Mouse (Mus musculus): ENCODE results near the gene Mapt. TPM values are rescaled to one million over a fixed set of nuclear protein-coding genes. Genes with fewer than 3 reads are reported as not detected.
A peak's percentile ranks its signal among the peaks of the same experiment; 100 is the strongest.
"Not testable (repeated sequence)": the region's sequence is repeated elsewhere in the genome, so short reads cannot be mapped to it uniquely, and the experiment has no call there.

Mapt gene
- polyA plus RNA-seq, 1 experiment from 2014 or later: 1,059 TPM

DNA sequence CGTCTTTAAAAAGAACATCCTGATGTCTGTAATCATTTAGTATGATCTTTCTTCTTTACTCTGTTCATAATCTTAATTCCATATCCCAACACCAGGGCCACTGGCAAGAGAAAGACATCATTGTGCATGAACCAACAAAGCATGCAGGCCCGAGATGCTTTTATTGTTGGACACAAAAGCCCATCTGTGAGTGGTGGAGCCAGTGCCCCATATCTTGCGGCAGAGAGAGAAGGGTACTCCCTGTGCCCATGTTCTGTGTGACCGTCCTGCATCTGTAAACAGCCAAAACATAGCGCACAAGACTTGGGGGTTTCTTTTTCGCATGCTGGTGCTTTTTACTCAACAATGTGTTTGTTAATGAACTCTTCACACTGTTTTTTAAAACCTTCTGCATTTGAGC is 19.9 kb upstream of the Mapt start:
- no peak for ATAC-seq (ENCODE audit: low FRiP score, low read depth)
- no peaks in the 10 kb centered on the region for H3K27me3 ChIP-seq
- no peaks in the 10 kb centered on the region for H3K4me1 ChIP-seq (replicated peaks)
- H3K9ac ChIP-seq: no peak overlapping the region
- whole genome bisulfite sequencing: 79% methylated on average over 6 of the region's 6 CpGs
- no peak overlapping the region for H3K4me2 ChIP-seq
- H3K9me3 ChIP-seq: no peaks in the 10 kb centered on the region
- H3K36me3 ChIP-seq: no peaks in the 10 kb centered on the region
- no peak overlapping the region for H3K27ac ChIP-seq (replicated peaks)
- H3K4me3 ChIP-seq: no peak overlapping the region

DNA sequence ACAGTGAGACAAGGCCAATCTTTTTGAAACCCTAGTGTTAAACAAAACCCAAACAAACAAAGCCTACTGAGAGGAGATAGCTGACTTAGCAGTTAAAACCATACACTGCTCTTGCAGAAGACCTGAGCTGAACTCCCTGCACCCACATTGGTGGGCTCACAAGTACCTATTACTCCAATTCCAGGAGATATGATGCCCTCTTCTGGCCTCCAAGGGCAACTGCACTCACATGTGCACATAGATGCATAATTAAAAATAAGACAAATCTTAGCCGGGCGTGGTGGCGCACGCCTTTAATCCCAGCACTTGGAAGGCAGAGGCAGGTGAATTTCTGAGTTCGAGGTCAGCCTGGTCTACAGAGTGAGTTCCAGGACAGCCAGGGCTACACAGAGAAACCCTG is 17.1 kb upstream of the Mapt start:
- 93% methylated on average over 5 of the region's 5 CpGs for WGBS
- H3K4me2 ChIP-seq; ATAC-seq (ENCODE audit: low FRiP score, low read depth); H3K36me3 ChIP-seq; H3K9ac ChIP-seq; H3K4me3 ChIP-seq; H3K9me3 ChIP-seq; H3K27me3 ChIP-seq; H3K27ac ChIP-seq (replicated peaks); H3K4me1 ChIP-seq (replicated peaks): not testable (repeated sequence)

DNA sequence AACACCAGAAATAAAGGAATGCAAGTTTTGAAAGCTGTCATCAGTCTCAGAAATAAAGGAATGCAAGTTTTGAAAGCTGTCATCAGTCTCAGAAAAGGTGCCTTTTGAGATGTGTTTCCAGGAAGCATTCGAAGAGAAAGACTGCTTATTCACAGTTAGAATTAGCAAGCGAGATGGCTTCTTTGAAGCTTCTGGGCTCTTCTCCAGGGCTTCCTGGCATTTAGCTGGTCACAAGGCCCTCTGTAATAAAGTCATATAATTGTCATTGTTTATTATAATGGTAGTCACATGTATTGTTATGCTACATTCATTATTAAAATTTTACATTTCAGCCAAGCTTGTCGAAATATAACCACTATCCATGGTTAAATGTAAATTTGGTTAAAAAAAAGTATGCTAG is 13.1 kb upstream of the Mapt start:
- H3K4me2 ChIP-seq: no peak overlapping the region
- 0 out of 2 replicates have a peak, but pooled peaks cover 7% of the 10 kb centered on the region for H3K4me1 ChIP-seq (replicated peaks)
- ATAC-seq (ENCODE audit: low FRiP score, low read depth): no peak
- 66% methylated on average over 3 of the region's 3 CpGs for WGBS
- no peaks in the 10 kb centered on the region for H3K27me3 ChIP-seq
- no peak overlapping the region for H3K9ac ChIP-seq
- H3K4me3 ChIP-seq: no peak overlapping the region
- H3K9me3 ChIP-seq: no peaks in the 10 kb centered on the region
- no peak overlapping the region for H3K27ac ChIP-seq (replicated peaks)
- H3K36me3 ChIP-seq: no peaks in the 10 kb centered on the region

DNA sequence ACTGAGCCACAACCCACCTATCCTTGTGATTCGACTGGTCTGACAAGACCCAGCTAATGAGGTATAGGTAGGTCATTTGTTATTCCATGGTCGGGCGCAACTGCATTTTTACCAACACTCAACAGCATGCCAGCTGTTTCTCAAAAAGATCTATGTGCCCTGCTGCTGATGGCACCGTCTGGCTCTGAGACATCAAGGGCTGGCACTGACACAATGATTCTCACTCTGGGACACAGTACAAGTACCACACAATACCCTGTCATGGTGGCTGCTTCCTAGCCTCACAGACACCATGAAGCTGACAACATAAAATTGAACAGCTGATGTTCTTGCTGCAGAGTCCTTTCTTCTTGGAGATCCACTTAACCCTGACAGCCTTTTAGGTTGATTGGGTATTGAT is 10.9 kb upstream of the Mapt start:
- Histone ChIP-seq H3K9me3 (no peaks in the 10 kb centered on the region), H3K27me3 (no peaks in the 10 kb centered on the region), H3K4me3 (no peak overlapping the region), H3K4me1 (replicated peaks) (0 out of 2 replicates have a peak, but pooled peaks cover 7% of the 10 kb centered on the region), H3K4me2 (no peak overlapping the region), H3K27ac (replicated peaks) (no peak overlapping the region), H3K9ac (no peak overlapping the region), H3K36me3 (no peaks in the 10 kb centered on the region)
- ATAC-seq (ENCODE audit: low FRiP score, low read depth): no peak
- WGBS: 72% methylated on average over 4 of the region's 4 CpGs

DNA sequence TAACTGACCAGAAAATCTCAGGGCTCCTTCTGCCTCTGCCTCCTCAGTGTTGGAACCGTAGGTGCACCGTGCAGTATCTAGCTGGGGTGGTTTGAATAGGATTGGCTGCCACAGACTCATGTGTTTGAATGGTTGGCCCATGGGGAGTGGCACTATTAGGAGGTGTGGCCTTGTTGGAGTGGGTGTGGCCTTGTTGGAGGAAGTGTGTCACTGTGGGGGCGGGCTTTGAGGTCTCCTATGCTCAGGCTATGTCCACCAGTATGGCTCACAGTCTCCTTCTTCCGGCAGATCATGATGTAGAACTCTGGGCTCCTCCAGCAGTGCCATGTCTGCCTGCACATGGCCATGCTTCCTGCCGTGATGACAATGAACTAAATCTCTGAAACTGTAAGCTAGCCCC is 9.4 kb upstream of the Mapt start:
- no peaks in the 10 kb centered on the region for H3K27me3 ChIP-seq
- 78% methylated on average over 5 of the region's 5 CpGs for whole genome bisulfite sequencing
- H3K9me3 ChIP-seq: no peaks in the 10 kb centered on the region
- H3K4me2 ChIP-seq: no peak overlapping the region
- H3K36me3 ChIP-seq: no peaks in the 10 kb centered on the region
- H3K9ac ChIP-seq: no peak overlapping the region
- no peak overlapping the region for H3K4me3 ChIP-seq
- no peak for ATAC-seq (ENCODE audit: low FRiP score, low read depth)
- H3K4me1 ChIP-seq (replicated peaks): 0 out of 2 replicates have a peak, but pooled peaks cover 7% of the 10 kb centered on the region
- no peak overlapping the region for H3K27ac ChIP-seq (replicated peaks)

DNA sequence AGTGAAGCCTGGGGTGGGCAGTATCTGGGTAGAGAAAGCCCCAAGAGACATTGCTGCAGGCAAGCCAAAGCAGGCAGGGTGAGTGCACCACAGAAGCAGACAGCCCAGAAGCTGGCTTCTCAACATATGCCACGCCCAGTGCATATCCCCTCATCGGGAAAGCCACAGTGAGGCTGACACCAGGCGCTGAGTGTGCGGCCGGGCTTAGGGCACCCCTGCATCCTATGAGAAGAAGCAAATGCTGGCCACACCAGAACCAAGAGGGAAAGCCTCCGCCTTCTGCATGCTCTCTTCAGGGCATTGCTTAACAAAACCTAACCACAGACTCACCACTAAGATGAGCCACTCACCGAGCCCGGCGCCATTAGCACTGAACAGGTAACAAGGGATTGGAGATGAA is 7.9 kb upstream of the Mapt start:
- Histone ChIP-seq H3K9me3 (no peaks in the 10 kb centered on the region), H3K9ac (no peak overlapping the region), H3K4me1 (replicated peaks) (no peaks in the 10 kb centered on the region), H3K27me3 (no peaks in the 10 kb centered on the region), H3K4me2 (no peak overlapping the region), H3K4me3 (no peak overlapping the region), H3K36me3 (no peaks in the 10 kb centered on the region), H3K27ac (replicated peaks) (no peak overlapping the region)
- WGBS: 87% methylated on average over 9 of the region's 9 CpGs
- no peak for ATAC-seq (ENCODE audit: low FRiP score, low read depth)

DNA sequence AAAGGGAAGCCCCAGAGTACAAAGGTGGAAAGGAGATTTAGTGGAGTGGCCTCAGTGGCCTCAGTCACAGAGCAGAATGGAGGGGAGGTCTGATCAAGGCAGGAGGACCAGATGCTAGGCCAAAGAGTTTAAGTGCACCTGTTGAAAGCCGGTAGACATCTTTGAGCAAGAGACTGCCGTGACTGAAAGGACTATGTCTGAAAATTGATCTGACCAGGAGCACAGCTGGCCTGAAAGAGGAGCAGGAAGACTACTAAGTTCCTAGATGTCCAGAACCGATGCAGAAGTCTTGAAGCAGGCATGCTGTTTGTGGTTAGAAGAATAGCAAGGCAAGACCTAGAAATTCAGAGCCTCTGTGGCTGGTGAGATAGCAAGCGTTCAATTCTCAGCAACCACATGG is 1.8 kb upstream of the Mapt start:
- Histone ChIP-seq H3K9me3 (no peaks in the 10 kb centered on the region), H3K27ac (replicated peaks) (no peak overlapping the region), H3K4me1 (replicated peaks) (peaks cover 15% of the 10 kb centered on the region), H3K27me3 (no peaks in the 10 kb centered on the region), H3K36me3 (no peaks in the 10 kb centered on the region), H3K4me3 (no peak overlapping the region), H3K4me2 (no peak overlapping the region), H3K9ac (no peak overlapping the region)
- ATAC-seq (ENCODE audit: low FRiP score, low read depth): no peak
- WGBS: 69% methylated on average over 4 of the region's 4 CpGs

DNA sequence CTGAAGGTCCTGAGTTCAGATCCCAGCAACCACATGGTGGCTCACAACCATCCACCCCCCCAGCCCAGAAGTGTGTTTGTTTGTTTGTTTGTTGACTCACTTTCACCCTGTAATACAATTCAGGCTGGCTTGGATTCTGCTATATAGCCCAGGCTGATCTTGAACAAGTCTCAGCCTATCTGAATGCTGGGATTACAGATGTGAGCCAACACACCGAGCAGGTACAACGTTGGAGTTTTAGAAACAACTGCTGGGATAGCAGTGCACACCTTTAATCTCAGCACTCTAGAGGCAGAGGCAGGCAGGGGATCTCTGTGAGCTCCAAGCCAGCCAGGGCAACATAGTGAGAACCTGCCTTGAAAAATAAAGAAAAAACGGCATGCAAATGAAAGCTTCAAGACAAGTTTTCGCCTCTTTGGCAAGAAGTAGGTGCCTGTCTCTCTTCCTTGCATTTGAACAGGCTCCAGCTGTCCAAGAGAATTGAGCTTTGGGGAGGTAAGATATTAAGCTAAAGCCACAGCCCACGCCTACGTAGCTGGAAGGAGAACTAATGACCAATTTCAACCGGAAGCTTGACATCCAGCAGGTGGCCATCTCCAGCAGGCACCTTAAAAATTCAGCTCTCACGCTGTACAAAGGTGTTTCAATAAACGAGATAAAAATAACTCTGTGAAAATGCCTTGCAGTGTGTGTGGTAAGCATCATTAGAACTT is 968 bp upstream of the Mapt start:
- Histone ChIP-seq H3K9ac (peak overlapping the region; percentile 77), H3K36me3 (no peaks in the 10 kb centered on the region), H3K4me1 (replicated peaks) (peaks cover 23% of the 10 kb centered on the region), H3K27me3 (no peaks in the 10 kb centered on the region), H3K4me2 (peak overlapping the region; percentile 60), H3K4me3 (peak overlapping the region; percentile 78), H3K9me3 (no peaks in the 10 kb centered on the region), H3K27ac (replicated peaks) (peak overlapping the region; percentile 98)
- 10% methylated on average over 9 of the region's 9 CpGs for WGBS
- no peak for ATAC-seq (ENCODE audit: low FRiP score, low read depth)

DNA sequence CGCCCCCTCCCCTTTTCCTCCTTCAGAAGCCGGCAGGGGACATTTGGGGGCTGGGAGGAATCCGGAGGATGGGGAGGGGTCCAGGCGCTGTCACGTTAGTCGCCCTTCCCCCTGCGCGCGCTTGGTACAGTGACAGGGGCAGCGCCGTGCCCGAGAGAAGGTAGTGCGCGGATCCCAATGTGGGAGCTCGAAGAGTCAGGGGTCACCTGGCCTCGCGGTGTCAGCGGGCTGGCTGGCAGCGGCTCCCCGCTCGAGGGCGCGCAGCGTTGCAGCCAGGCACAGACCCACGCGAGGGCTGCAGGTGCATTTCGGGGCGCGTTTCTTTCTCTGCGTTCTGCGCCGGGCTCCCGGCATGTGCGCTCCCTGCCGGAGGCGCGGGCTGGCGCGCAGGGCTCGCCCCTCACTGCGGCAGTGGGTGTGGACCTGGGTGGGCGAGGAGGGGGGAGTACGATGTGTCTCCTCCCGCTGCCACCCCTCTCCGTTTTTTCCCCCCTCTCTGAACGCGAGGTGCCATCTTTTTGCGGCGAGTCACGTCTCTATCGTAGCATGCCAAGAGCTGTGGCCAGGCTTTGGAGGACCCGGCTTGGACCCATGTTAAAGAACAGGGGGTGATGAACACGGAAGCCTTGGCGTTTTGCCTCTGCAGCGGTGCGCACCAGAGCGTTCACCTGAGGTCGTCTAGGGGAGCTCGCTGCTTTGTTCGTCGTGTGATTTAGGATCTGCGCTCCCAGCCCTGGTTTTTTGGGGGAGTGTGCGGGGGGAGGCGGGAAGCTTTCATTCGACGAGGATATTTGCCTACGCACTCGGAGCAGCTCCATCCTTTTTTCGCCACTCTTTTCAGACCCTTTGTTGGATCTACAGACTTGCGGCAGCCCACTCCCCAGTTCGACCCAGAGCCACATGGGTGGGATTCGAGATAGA is 1.2 kb downstream of the Mapt start:
- H3K4me1 ChIP-seq (replicated peaks): peaks cover 45% of the 10 kb centered on the region
- H3K36me3 ChIP-seq: no peaks in the 10 kb centered on the region
- no peaks in the 10 kb centered on the region for H3K9me3 ChIP-seq
- no peaks in the 10 kb centered on the region for H3K27me3 ChIP-seq
- peak overlapping the region; percentile 78 for H3K4me3 ChIP-seq
- peak overlapping the region; percentile 98 for H3K27ac ChIP-seq (replicated peaks)
- peak overlapping the region; percentile 60 for H3K4me2 ChIP-seq
- WGBS: under 1% methylated on average over 68 of the region's 72 CpGs
- ATAC-seq (ENCODE audit: low FRiP score, low read depth): peak; percentile 72
- H3K9ac ChIP-seq: peak overlapping the region; percentile 93

DNA sequence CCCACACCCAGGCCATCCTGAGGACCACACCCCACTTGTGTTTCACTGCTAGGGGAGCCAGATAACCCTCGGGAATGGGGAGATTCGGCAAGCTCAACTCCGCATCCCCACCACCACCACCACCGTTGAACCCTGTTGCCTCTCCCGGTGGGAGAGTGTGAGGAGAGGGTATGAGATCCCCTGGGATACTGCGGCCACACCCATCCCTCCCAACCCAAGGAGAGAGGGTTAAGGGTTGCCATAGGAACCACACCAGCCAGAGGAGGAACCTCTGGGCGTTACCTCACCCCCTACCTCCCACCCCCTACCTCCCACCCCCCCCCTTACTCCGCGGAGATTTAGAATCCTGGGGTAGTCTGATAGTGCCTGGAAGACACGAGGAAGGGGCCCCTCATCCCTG is 1.9 kb downstream of the Mapt start:
- H3K9me3 ChIP-seq: no peaks in the 10 kb centered on the region
- no peaks in the 10 kb centered on the region for H3K36me3 ChIP-seq
- H3K4me1 ChIP-seq (replicated peaks): peaks cover 52% of the 10 kb centered on the region
- peak overlapping the region; percentile 78 for H3K4me3 ChIP-seq
- peak overlapping the region; percentile 98 for H3K27ac ChIP-seq (replicated peaks)
- H3K9ac ChIP-seq: peak overlapping the region; percentile 93
- peak overlapping the region; percentile 60 for H3K4me2 ChIP-seq
- no peaks in the 10 kb centered on the region for H3K27me3 ChIP-seq
- ATAC-seq (ENCODE audit: low FRiP score, low read depth): no peak
- WGBS: 1% methylated on average over 10 of the region's 10 CpGs

DNA sequence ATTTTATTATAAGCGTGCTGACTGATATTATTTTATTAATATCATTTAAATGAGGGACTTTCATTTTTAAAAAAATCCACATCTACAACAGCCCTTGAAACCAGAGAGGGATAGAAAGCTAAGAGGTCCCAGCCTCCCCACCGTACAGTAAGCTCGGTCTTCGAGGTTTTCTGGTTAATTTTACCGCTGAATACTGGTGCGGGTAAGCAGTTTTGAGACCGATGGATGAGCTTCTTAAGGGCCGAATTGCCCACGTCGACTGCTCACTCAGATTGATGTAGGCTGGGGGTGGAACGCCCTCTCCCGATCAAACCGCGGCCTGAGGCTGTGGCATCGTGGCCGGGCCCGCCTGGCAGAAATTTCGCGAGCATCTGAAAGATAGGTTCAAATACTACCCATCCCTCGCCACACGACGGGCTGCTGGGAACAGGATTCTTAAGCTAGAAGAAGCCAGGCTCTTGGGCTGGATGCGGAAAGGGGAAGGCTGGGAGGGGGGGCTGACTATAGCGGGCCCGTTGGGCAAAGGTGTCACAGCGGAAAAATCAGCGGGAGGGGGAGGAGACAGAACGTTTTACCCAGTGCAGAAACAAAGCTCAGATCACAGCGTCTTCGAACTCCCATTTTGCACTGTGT is 2.5 kb downstream of the Mapt start:
- under 1% methylated on average over 30 of the region's 30 CpGs for WGBS
- no peaks in the 10 kb centered on the region for H3K27me3 ChIP-seq
- ATAC-seq (ENCODE audit: low FRiP score, low read depth): no peak
- H3K27ac ChIP-seq (replicated peaks): peak overlapping the region; percentile 98
- H3K9ac ChIP-seq: peak overlapping the region; percentile 93
- no peaks in the 10 kb centered on the region for H3K36me3 ChIP-seq
- no peaks in the 10 kb centered on the region for H3K9me3 ChIP-seq
- H3K4me3 ChIP-seq: peak overlapping the region; percentile 78
- H3K4me1 ChIP-seq (replicated peaks): peaks cover 58% of the 10 kb centered on the region
- H3K4me2 ChIP-seq: peak overlapping the region; percentile 60

DNA sequence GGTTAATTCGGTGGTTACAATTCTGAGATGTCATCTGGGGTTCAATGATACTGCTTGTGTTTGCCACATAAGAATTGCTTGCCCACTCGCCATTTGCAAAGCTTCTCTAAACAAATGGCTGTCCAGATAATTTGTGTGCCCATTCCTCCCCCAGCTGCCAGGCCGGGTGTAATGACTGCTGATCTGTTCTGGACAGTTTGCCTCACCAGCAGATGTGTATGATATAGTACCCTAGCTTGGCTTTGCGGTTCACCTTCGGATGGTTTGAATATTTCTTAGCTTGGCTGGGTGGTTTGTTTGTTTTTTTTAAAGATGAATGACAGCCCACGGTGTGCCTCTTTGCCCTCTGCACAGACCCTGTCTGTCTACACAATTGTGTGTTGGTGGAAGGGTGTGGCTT is 3.5 kb downstream of the Mapt start:
- H3K36me3 ChIP-seq: no peaks in the 10 kb centered on the region
- peak overlapping the region; percentile 78 for H3K4me3 ChIP-seq
- WGBS: 23% methylated on average over 6 of the region's 6 CpGs
- peaks cover 58% of the 10 kb centered on the region for H3K4me1 ChIP-seq (replicated peaks)
- peak overlapping the region; percentile 60 for H3K4me2 ChIP-seq
- H3K27ac ChIP-seq (replicated peaks): no peak overlapping the region
- peak overlapping the region; percentile 93 for H3K9ac ChIP-seq
- no peaks in the 10 kb centered on the region for H3K9me3 ChIP-seq
- no peaks in the 10 kb centered on the region for H3K27me3 ChIP-seq
- ATAC-seq (ENCODE audit: low FRiP score, low read depth): no peak

Measured in hindbrain, embryonic 15.5 days (tissue).